Mouse (Mus musculus) adrenal gland, adult 2 months (tissue): ENCODE results near the gene Fmo2. TPM values are rescaled to one million over a fixed set of nuclear protein-coding genes. Genes with fewer than 3 reads are reported as not detected.

Experiments
- DNase-seq: peaks from one replicate; pipeline ENCODE4 v3.0.0; 2021
- polyA plus RNA-seq: library from polyadenylated mRNA; depleted of rRNA; stranded (reverse); fragments of >200 nt; gene quantifications from 2 replicates; pipeline ENCODE4 v1.2.3, GENCODE M21; 2012; rRNA removed
- total RNA-seq, 2 experiments: library from RNA; stranded (reverse); gene quantifications; 2 replicates each; pipeline ENCODE4 v1.2.3; 2021

The Fmo2 gene
- total and polyA plus RNA-seq, 3 experiments: 2.4 to 72.3 (median 45.6) TPM

DNA sequence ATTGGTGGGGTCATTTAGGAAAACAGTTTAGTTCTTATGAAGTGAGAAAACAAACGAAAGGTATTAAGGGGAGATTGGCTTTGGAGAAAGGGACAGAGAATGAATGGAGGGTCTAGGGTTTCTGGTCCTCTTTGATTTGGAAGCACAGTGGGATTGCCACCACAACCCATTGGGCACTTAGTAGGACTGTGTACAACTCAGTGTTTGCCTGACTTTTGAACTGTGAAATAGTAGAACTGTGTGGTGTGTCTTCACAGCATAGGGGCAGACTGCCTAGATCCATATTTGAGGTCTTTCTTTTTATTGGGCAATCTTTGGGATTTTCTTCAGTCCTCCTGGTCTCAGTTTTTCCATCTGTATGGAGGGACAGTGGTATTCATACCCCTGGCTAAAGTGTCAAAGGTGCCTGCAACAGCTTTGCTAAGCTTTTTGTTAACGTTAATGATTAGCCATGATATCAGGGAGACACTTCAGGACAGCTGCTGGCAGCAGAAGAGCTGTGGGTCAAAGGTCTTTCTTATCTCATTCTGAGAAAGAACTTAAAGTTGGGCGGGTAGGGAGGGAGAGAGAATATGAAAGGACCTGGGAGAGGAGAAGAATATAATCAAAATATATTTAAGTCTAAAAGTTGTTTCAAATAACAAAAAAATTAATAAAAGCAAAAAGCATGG is 44.6 kb downstream of the Fmo2 start:
- DNase-seq: no peak

DNA sequence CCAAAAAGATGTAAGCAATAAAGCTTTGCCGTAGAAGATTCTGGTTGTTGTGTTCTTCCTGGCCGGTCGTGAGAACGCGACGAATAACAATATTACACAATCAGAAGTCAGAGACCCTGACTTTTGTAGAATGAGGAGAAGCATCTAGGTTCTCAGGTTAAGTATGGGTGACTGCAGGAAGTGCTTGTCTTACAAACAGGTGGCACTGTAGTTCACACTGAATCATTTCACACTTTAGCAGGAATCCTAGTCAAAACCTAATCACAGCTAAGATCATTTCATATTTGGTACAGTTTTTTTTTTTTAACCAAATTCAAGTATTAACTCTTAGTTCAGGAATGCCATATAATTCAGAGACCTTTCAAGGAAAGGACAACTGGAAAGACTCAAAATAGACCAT is 51.0 kb downstream of the Fmo2 start:
- no peak for DNase-seq

GRCm38 (mm10) chr1:162840211-162840610 is 58.3 kb downstream of the Fmo2 start:
- DNase-seq: peak; percentile 66

GRCm38 (mm10) chr1:162838976-162839375 is 59.5 kb downstream of the Fmo2 start:
- no peak for DNase-seq

DNA sequence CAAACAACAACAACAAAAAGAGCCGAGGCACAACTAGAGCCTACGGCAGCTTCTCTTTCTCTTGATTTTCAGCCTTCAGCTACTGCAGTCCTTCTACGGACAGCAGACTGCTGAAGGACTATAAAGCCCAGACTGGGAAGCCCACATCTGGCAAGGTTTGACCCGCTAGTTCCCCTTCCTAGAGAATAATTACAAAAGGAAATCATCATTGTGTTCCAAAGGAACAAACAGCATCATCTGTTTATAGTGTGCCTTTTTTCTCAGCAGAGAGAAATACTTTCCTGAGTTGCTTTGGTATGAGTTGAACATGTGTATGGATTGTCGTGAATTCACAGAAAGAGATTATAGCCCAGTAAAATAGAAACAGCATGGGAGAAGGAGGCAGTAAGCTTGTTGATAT is 64.2 kb downstream of the Fmo2 start:
- DNase-seq: no peak

- no peak for DNase-seq
Observed at GRCm38 (mm10) chr1:162832574-162832953, 66.0 kb downstream of the Fmo2 start.

DNA sequence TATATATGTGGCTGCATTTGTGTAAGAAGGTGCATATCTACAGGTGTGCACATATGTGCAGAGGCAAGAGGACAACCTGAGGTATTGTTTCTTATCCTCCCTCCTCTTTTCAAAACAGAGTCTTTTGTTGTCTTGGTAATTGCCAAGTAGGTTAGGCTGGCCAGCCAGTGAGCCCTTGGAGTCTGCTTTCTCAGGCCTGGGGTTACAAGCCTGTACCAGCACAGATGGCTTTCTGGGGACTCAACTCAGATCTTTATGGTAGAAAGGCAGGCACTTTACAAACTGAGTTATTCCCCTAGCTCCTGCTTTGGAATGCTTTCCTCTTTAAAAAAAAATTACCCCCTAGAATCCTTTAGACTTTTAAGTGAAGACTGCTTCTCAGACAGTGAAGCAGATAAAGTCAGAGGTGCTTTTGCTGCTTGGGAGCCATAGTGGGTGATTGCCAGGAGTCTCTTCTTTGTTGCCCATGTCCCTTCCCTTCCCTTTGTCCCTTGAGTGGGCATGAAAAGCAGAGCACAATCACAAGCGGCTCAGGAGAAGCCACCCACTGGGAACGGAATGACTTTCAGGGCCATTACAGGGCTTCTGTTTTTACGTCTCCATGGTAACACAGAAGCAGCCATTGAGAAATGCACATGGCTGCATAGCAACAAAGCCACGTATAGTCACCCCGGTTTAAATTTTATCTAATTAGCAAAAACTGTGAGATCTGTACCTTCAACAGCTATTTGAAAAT is 66.5 kb downstream of the Fmo2 start:
- DNase-seq: no peak

Other genes with a start within 250 kb of the Fmo2 start
- gene Myocos, start 240.5 kb downstream of the Fmo2 start, total RNA-seq: not detected
- not detected in 2 replicates for gene Myocos, start 240.5 kb downstream of the Fmo2 start, polyA plus RNA-seq
- gene Prrc2c, start 158.2 kb downstream of the Fmo2 start, total RNA-seq: 100 to 1,000 TPM in 1 of 2 experiments, 10 to 100 TPM in 1; 92.4 to 229 TPM
- gene Prrc2c, start 158.2 kb downstream of the Fmo2 start, polyA plus RNA-seq: 27.8 and 43.9 TPM in 2 replicates
- 1 to 10 TPM; 1.2 to 2.1 TPM for gene Fmo4, start 84.8 kb downstream of the Fmo2 start, total RNA-seq
- 0.17 and 0.46 TPM in 2 replicates for gene Fmo4, start 84.8 kb downstream of the Fmo2 start, polyA plus RNA-seq
- gene Fmo1, start 32.1 kb downstream of the Fmo2 start, total RNA-seq: 100 to 1,000 TPM; 241 to 652 TPM
- gene Fmo1, start 32.1 kb downstream of the Fmo2 start, polyA plus RNA-seq: 20.8 and 29.8 TPM in 2 replicates
- gene Fmo6, start 38.8 kb upstream of the Fmo2 start, total RNA-seq: not detected
- not detected in 2 replicates for gene Fmo6, start 38.8 kb upstream of the Fmo2 start, polyA plus RNA-seq
- gene Fmo3, start 85.8 kb upstream of the Fmo2 start, total RNA-seq: under 1 TPM in 1 of 2 experiments, not detected in 1; 0.75 TPM
- gene Fmo3, start 85.8 kb upstream of the Fmo2 start, polyA plus RNA-seq: not detected in 2 replicates
- not detected for gene Mroh9, start 186.9 kb upstream of the Fmo2 start, total RNA-seq
- gene Mroh9, start 186.9 kb upstream of the Fmo2 start, polyA plus RNA-seq: not detected in 2 replicates